Mouse (Mus musculus): ENCODE measurements around the gene Hrk.

The Hrk gene

GRCm38 (mm10) chr5:118223142-118223757, 58.8 kb downstream of the Hrk start:
- DNase-seq (ENCODE audit: low read depth, low spot score): no peak

GRCm38 (mm10) chr5:118230071-118230611, 65.7 kb downstream of the Hrk start:
- no peak for DNase-seq (ENCODE audit: low read depth, low spot score)

GRCm38 (mm10) chr5:118236891-118237290, 72.4 kb downstream of the Hrk start:
- no peak for DNase-seq (ENCODE audit: low read depth, low spot score)
